Mouse (Mus musculus) left cerebral cortex, adult 8-10 months (tissue): ENCODE measurements around the gene Mmp15. TPM values are rescaled to one million over a fixed set of nuclear protein-coding genes. Genes with fewer than 3 reads are reported as not detected.

Experiments
- total RNA-seq, 4 experiments: library from RNA; stranded (reverse); gene quantifications; 2 replicates each; pipeline ENCODE4 v1.2.4; 2022

Gene Mmp15
- total RNA-seq, 4 experiments from 2014 or later = 16.0 to 17.9 (median 16.8) TPM

Other genes starting within 250 kb of the Mmp15 start
- gene Kifc3, start 149.5 kb upstream of the Mmp15 start, total RNA-seq = 10 to 100 TPM; 52.8 to 71.1 (median 56.8) TPM
- under 1 TPM; 0.25 to 0.53 (median 0.49) TPM for gene Cngb1, start 45.7 kb upstream of the Mmp15 start, total RNA-seq
- gene Tepp, start 41.7 kb upstream of the Mmp15 start, total RNA-seq = not detected
- gene Zfp319, start 20.3 kb upstream of the Mmp15 start, total RNA-seq = 10 to 100 TPM; 14.7 to 16.3 (median 15.3) TPM
- 10 to 100 TPM; 11.4 to 13.8 (median 12.2) TPM for gene Usb1, start 20.0 kb upstream of the Mmp15 start, total RNA-seq
- gene Cfap20, start 82.6 kb downstream of the Mmp15 start, total RNA-seq = 10 to 100 TPM; 52.7 to 60.3 (median 57.4) TPM
- 10 to 100 TPM; 71.1 to 85.2 (median 78.2) TPM for gene Csnk2a2, start 137.8 kb downstream of the Mmp15 start, total RNA-seq
- 1 to 10 TPM; 2.2 to 4.2 (median 3.4) TPM for gene Ccdc113, start 181.8 kb downstream of the Mmp15 start, total RNA-seq
- not detected for gene Prss54, start 224.1 kb downstream of the Mmp15 start, total RNA-seq